Comparison of ENCODE assay signal across 9 mouse cellular contexts in the genomic region with DNA sequence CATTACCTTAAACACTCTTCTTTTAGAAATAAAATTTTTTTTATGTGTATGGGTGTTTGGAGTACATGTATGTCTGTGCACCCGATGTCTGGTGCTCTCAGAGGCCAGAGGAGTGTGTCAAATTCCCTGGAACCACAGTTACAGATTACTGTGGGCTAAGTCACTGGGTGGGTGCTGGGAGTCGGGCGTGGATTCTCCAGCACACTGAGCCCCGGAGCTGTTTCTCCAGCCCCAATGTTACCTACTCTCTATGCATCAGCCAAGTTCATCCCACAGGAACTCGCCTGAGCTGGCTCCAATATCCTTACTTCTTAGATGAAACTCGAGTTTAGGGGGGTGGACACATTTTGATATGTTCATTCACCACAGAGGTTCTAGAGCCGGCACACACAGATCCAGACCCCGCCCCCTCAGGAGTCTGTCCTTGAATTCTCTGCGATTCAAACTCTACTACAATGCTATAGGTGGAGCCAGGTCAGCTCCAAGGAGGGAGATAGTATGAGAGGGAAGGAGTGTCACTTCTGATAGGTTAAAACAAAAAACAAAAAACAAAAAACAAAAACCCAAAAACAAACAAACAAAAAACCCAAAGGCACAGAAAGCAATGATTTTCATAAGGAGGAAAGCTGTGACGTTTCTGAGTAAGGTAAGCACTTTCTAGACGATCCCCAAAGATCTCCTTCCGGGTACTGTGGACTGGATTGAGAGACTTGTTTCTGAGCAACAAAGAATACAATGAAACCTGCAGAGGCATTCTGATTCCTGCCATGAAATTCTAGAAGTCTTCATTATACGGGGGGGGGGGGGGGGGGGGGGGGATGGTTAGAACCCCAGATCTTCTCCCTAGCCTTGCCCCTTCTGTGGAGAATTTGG. TPM values are rescaled to one million over a fixed set of nuclear protein-coding genes. Genes with fewer than 3 reads are reported as not detected.
DNase-seq lines count a peak whose midpoint lies in the region; ATAC-seq lines count a peak whose summit lies in the region.
"Had no signal": no experiment of that assay in that cellular context is flagged by ENCODE, and none has a peak within 500 bp of the region (broad histone marks: within the 10 kb centered on the region; RNA-seq: fewer than 3 reads in every experiment).

No protein-coding gene starts in this region.

- WGBS in hindbrain, embryonic 10.5 days, result 39% methylated on average over 13 of the region's 13 CpGs
- 43% methylated on average over 13 of the region's 13 CpGs for WGBS in hindbrain, embryonic 11.5 days
- 42% methylated on average over 13 of the region's 13 CpGs for WGBS in hindbrain, embryonic 14.5 days
- WGBS in midbrain, embryonic 15.5 days, result 39% methylated on average over 12 of the region's 13 CpGs

- no peaks in the 10 kb centered on the region for H3K9me3 ChIP-seq in hindbrain, embryonic 10.5 days
- no peaks in the 10 kb centered on the region for H3K9me3 ChIP-seq in hindbrain, embryonic 11.5 days (ENCODE audit: control insufficient read depth, low read length)
- no peaks in the 10 kb centered on the region for H3K9me3 ChIP-seq in hindbrain, embryonic 14.5 days (ENCODE audit: control insufficient read depth, low read length)
- H3K9me3 ChIP-seq in midbrain, embryonic 15.5 days, result no peaks in the 10 kb centered on the region

- H3K4me1 ChIP-seq in hindbrain, embryonic 10.5 days (replicated peaks), result peaks cover 21% of the 10 kb centered on the region
- H3K4me1 ChIP-seq in hindbrain, embryonic 11.5 days (replicated peaks; ENCODE audit: control insufficient read depth, insufficient read depth, low read length), result no peaks in the 10 kb centered on the region
- H3K4me1 ChIP-seq in hindbrain, embryonic 14.5 days (replicated peaks; ENCODE audit: control insufficient read depth, insufficient read depth, low read length), result no peaks in the 10 kb centered on the region
- H3K4me1 ChIP-seq in midbrain, embryonic 15.5 days, result no peaks in the 10 kb centered on the region

- H3K4me3 ChIP-seq in hindbrain, embryonic 10.5 days, result peak overlapping the region; percentile 23; the same call in 1 of the 2 replicates
- no peak overlapping the region for H3K4me3 ChIP-seq in hindbrain, embryonic 11.5 days (ENCODE audit: low read depth, low read length)
- H3K4me3 ChIP-seq in hindbrain, embryonic 14.5 days (replicated peaks; ENCODE audit: low read length), result no peak overlapping the region
- H3K4me3 ChIP-seq in midbrain, embryonic 15.5 days, result no peak overlapping the region

- H3K36me3 ChIP-seq in hindbrain, embryonic 10.5 days, result no peaks in the 10 kb centered on the region
- no peaks in the 10 kb centered on the region for H3K36me3 ChIP-seq in hindbrain, embryonic 11.5 days (ENCODE audit: control insufficient read depth, insufficient read depth, low read length)
- no peaks in the 10 kb centered on the region for H3K36me3 ChIP-seq in hindbrain, embryonic 14.5 days (replicated peaks; ENCODE audit: control insufficient read depth, insufficient read depth)
- no peaks in the 10 kb centered on the region for H3K36me3 ChIP-seq in midbrain, embryonic 15.5 days (replicated peaks)

- peak overlapping the region; percentile 59; the same call in 1 of the 2 replicates for H3K27ac ChIP-seq in hindbrain, embryonic 10.5 days
- no peak overlapping the region for H3K27ac ChIP-seq in hindbrain, embryonic 11.5 days (ENCODE audit: low read depth, low read length)
- H3K27ac ChIP-seq in hindbrain, embryonic 14.5 days, result no peak overlapping the region
- H3K27ac ChIP-seq in midbrain, embryonic 15.5 days, result no peak overlapping the region

- H3K27me3 ChIP-seq in hindbrain, embryonic 10.5 days (ENCODE audit: insufficient read depth, poor library complexity, severe bottlenecking), result no peaks in the 10 kb centered on the region
- no peaks in the 10 kb centered on the region for H3K27me3 ChIP-seq in hindbrain, embryonic 11.5 days (ENCODE audit: control insufficient read depth, insufficient read depth, low read length)
- no peaks in the 10 kb centered on the region for H3K27me3 ChIP-seq in hindbrain, embryonic 14.5 days (ENCODE audit: control insufficient read depth, insufficient read depth, low read length)
- no peaks in the 10 kb centered on the region for H3K27me3 ChIP-seq in midbrain, embryonic 15.5 days (replicated peaks)

- no peak overlapping the region for H3K9ac ChIP-seq in hindbrain, embryonic 11.5 days (ENCODE audit: low read depth, low read length)
- no peak overlapping the region for H3K9ac ChIP-seq in hindbrain, embryonic 14.5 days
- H3K9ac ChIP-seq in midbrain, embryonic 15.5 days, result no peak overlapping the region

- no peak overlapping the region for H3K4me2 ChIP-seq in hindbrain, embryonic 11.5 days (replicated peaks; ENCODE audit: low read depth, low read length)
- H3K4me2 ChIP-seq in hindbrain, embryonic 14.5 days (replicated peaks), result peak overlapping the region; percentile 10; the same call in 1 of the 2 replicates
- peak overlapping the region; percentile 16 for H3K4me2 ChIP-seq in midbrain, embryonic 15.5 days

- ATAC-seq in hindbrain, embryonic 11.5 days (ENCODE audit: low FRiP score), result no peak
- no peak for ATAC-seq in hindbrain, embryonic 14.5 days (ENCODE audit: low FRiP score)
- ATAC-seq in midbrain, embryonic 15.5 days (replicated peaks), result no peak

- no peak for DNase-seq in hindbrain, embryonic 10.5 days (ENCODE audit: low spot score)
- no peak for DNase-seq in hindbrain, embryonic 11.5 days (ENCODE audit: low spot score)
- DNase-seq in MN1 (ENCODE audit: low spot score), result peak; percentile 79
- no peak for DNase-seq in hindbrain, embryonic 14.5 days (ENCODE audit: low spot score)
- no peak for DNase-seq in ovary, postnatal 10 days (ENCODE audit: low spot score)
- DNase-seq in ovary, postnatal 36 days (ENCODE audit: low spot score), result no peak
- DNase-seq in cerebellum, adult 9-10 months, result no peak
- DNase-seq: kidney, postnatal 36 days had no signal

RNA-seq across cellular contexts. Expression of a gene that starts 25.5 kb away (rescaled TPM):
- polyA plus RNA-seq in hindbrain, embryonic 10.5 days (2016; fragmentation: Nextera tagmentation; extraction: Ambion mirVana), result 19.8 and 21.4 TPM in 2 replicates
- 28.8 and 31.1 TPM in 2 replicates for polyA plus RNA-seq in hindbrain, embryonic 11.5 days (2014; fragmentation: Nextera tagmentation; extraction: Ambion mirVana)
- 27.0 and 32.2 TPM in 2 replicates for polyA plus RNA-seq in hindbrain, embryonic 14.5 days (2014; fragmentation: Nextera tagmentation; extraction: Ambion mirVana)
- 21.0 and 22.0 TPM in 2 replicates for polyA plus RNA-seq in midbrain, embryonic 15.5 days (2015; fragmentation: Nextera tagmentation; extraction: Ambion mirVana)

RNA-seq across cellular contexts. Expression of a gene that starts 50.5 kb away (rescaled TPM):
- 112 and 114 TPM in 2 replicates for polyA plus RNA-seq in hindbrain, embryonic 10.5 days (2016; fragmentation: Nextera tagmentation; extraction: Ambion mirVana)
- polyA plus RNA-seq in hindbrain, embryonic 11.5 days (2014; fragmentation: Nextera tagmentation; extraction: Ambion mirVana), result 141 and 146 TPM in 2 replicates
- 111 and 113 TPM in 2 replicates for polyA plus RNA-seq in hindbrain, embryonic 14.5 days (2014; fragmentation: Nextera tagmentation; extraction: Ambion mirVana)
- polyA plus RNA-seq in midbrain, embryonic 15.5 days (2015; fragmentation: Nextera tagmentation; extraction: Ambion mirVana), result 111 and 116 TPM in 2 replicates
